Mouse (Mus musculus) heart, embryonic 16.5 days (tissue): Measurements from ENCODE around the gene Ift140. TPM values are rescaled to one million over a fixed set of nuclear protein-coding genes. Genes with fewer than 3 reads are reported as not detected.
A peak's percentile ranks its signal among the peaks of the same experiment; 100 is the strongest.

Experiments
- ATAC-seq: fragments of 200-750 bp; cut with Nextera tagmentation; replicated peaks from 2 replicates; pipeline ENCODE4 v1.8.0; 2017; ENCODE audit warnings: moderate number of reproducible peaks; ENCODE audit not compliant: insufficient read depth, low FRiP score; ENCODE audit errors: extremely low read depth
- H3K27ac ChIP-seq: fragments of 300-500 bp; sonication (generic); 2 replicates; pipeline ENCODE4 v1.5.1; 2014; ENCODE audit warnings: mild to moderate bottlenecking, low read length, control low read depth, moderate library complexity
- H3K27me3 ChIP-seq: fragments of 300-500 bp; sonication (generic); 2 replicates; pipeline ENCODE4 v1.6.1; 2014; ENCODE audit warnings: low read length, mixed read lengths; ENCODE audit not compliant: control insufficient read depth, insufficient read depth
- H3K36me3 ChIP-seq: fragments of 300-500 bp; sonication (generic); 2 replicates; pipeline ENCODE4 v1.6.1; 2014; ENCODE audit not compliant: control insufficient read depth, insufficient read depth
- H3K4me1 ChIP-seq: fragments of 300-500 bp; sonication (generic); 2 replicates; pipeline ENCODE4 v1.6.1; 2014; ENCODE audit warnings: low read length, mixed read lengths; ENCODE audit not compliant: control insufficient read depth, insufficient read depth
- H3K4me2 ChIP-seq: fragments of 300-500 bp; sonication (generic); 2 replicates; pipeline ENCODE4 v1.6.1; 2014; ENCODE audit warnings: low read depth, mild to moderate bottlenecking, control low read depth, low read length
- H3K4me3 ChIP-seq: fragments of 300-500 bp; sonication (generic); 2 replicates; pipeline ENCODE4 v1.5.1; 2014; ENCODE audit warnings: mild to moderate bottlenecking, control low read depth, low read length
- H3K9ac ChIP-seq: fragments of 300-500 bp; sonication (generic); 2 replicates; pipeline ENCODE4 v1.6.1; 2014; ENCODE audit warnings: low read length, control low read depth
- H3K9me3 ChIP-seq: fragments of 300-500 bp; sonication (generic); replicated peaks from 2 replicates; pipeline ENCODE4 v1.6.1; 2016; ENCODE audit warnings: low read length; ENCODE audit not compliant: control insufficient read depth
- WGBS: fragments of 180-500 bp; shearing (Covaris S2); extraction: QIAGEN DNeasy Blood & Tissue Kit; methylation state at CpG from one replicate; pipeline ENCODE4 v1.1.7; 2014; 5-methylcytosine and 5-hydroxymethylcytosine counted together
- polyA plus RNA-seq: library from polyadenylated mRNA; unstranded; fragments of >200 nt; fragmentation: Nextera tagmentation; extraction: Ambion mirVana; gene quantifications from 2 replicates; pipeline ENCODE4 v1.2.1, GENCODE M21; 2015

Ift140 gene
- polyA plus RNA-seq, 1 experiment from 2014 or later = 11.6 TPM

DNA sequence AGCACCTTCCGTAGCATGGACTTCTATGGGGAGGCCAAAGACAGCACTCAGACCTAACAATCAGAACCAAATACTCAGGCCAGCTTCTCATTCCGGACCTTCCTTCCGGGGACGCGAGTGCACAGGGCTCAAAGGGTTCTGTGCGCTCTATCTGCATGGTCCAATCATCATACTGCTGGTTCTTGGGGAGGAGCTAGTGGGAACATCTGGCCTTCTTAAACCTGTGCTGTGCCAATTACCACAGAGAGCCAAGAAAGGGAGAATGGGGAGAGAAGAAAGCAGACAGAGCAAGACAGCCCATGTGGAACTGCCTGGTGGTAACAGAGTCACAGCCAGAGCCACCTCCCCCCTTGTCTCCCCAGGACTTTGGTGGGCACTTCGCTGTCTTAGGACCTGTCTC, 50.7 kb downstream of the Ift140 start:
- Histone ChIP-seq H3K9me3 (no peaks in the 10 kb centered on the region), H3K27me3 (no peaks in the 10 kb centered on the region), H3K9ac (no peak overlapping the region), H3K4me2 (no peak overlapping the region), H3K27ac (peak overlapping the region; percentile 84), H3K4me3 (no peak overlapping the region), H3K4me1 (peaks cover 24% of the 10 kb centered on the region), H3K36me3 (no peaks in the 10 kb centered on the region)
- ATAC-seq = no peak
- 87% methylated on average over 7 of the region's 7 CpGs for WGBS

DNA sequence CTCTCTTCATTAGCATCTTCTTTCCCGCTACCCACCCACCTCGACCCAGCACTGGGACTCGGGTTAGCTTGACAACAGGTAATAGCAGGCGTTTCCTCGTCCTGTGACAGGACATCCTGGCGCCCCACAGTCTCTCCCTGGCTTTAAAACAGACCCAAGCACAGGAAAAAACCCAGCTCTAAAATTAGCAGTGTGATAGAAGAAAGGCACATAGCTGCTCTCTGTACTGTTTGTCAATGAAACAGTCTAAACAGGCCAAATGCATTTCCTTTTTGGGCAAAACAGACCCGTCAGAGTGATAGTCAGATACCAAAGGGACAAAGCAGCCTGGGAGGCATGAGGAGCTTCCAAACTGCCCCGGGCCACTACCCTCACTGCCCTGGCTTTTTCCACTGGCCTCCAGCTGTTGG, 51.6 kb downstream of the Ift140 start:
- no peak overlapping the region for H3K4me3 ChIP-seq
- H3K27me3 ChIP-seq = no peaks in the 10 kb centered on the region
- peaks cover 25% of the 10 kb centered on the region for H3K4me1 ChIP-seq
- H3K27ac ChIP-seq = peak overlapping the region; percentile 84
- H3K9me3 ChIP-seq = no peaks in the 10 kb centered on the region
- H3K4me2 ChIP-seq = no peak overlapping the region
- peak overlapping the region; percentile 44; the same call in 1 of the 2 replicates for H3K9ac ChIP-seq
- WGBS = 48% methylated on average over 8 of the region's 8 CpGs
- ATAC-seq = peak; percentile 69
- no peaks in the 10 kb centered on the region for H3K36me3 ChIP-seq

DNA sequence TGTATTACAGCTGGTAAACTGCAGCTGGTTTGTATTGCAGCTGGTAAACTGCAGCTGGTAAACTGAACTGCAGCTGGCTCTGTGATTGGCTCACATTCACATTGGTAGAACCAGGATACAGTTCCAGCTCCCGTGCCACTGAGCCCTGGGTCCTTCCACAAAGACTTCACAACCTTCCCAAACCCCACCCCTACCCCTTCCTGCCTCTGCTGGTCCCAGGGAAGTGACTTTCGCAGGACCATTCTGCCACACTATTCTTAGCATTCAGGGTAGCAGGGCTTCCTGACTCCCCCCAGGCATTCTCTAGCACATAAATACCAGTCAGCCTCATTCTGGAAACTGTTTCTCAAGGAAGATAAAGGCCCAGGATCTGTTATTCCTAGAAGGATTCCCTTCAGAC, 52.8 kb downstream of the Ift140 start:
- Histone ChIP-seq H3K4me2 (no peak overlapping the region), H3K27me3 (no peaks in the 10 kb centered on the region), H3K9ac (no peak overlapping the region), H3K4me3 (no peak overlapping the region), H3K9me3 (no peaks in the 10 kb centered on the region), H3K27ac (peak overlapping the region; percentile 84), H3K4me1 (peaks cover 28% of the 10 kb centered on the region), H3K36me3 (no peaks in the 10 kb centered on the region)
- WGBS = 51% methylated on average over 2 of the region's 2 CpGs
- ATAC-seq = no peak

DNA sequence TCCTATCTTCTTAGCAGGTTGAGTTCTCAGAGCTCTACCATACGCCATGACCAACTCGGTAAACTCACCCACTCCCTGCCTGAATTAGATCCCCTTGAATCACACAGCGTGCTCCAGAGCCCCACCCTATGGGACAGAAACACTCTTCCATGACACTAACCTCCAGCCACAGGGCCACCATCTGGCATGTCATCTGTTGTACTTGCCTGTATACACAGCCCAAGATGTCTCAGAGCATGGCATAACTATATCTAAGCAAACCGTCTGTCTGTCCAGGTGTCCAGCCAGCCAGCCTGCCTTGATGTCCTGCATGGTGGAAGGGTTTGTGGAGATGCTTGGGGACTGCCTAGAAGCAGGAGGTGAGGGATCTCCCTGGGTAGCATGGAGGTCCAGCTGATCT, 61.0 kb downstream of the Ift140 start:
- H3K4me3 ChIP-seq = peak overlapping the region; percentile 43
- H3K9ac ChIP-seq = no peak overlapping the region
- peaks cover 22% of the 10 kb centered on the region for H3K4me1 ChIP-seq
- no peaks in the 10 kb centered on the region for H3K36me3 ChIP-seq
- WGBS = 86% methylated on average over 4 of the region's 4 CpGs
- H3K27me3 ChIP-seq = no peaks in the 10 kb centered on the region
- H3K27ac ChIP-seq = no peak overlapping the region
- H3K9me3 ChIP-seq = no peaks in the 10 kb centered on the region
- no peak for ATAC-seq
- H3K4me2 ChIP-seq = peak overlapping the region; percentile 54

DNA sequence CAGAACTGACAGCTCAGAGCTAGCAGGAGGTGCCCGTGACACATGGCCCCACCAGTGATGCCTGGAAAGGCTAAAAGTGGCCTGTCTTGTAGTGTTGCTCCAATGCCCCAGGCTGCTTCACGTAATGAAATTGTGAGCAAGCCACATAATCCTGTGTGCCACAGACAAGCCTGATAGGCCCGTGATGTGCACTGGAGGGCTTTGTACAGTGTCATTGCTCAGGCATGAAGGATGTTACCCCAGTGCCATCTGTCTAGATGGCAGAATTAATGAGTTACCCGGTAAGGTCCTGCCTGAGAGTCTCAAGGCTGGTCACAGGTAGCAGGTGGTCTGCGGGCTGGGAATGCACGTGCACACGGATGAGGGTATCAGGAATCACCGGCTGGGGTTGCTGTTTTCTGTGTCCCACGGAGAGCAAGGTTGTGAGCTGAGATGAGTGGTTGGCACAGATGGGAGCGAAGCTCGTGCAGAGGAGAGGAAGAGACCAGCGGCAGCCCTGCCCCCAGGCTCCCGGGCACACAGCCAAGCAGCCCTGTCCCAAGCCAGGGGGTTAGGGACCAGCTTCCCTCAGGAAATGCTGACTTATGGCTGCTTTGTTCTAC, 62.0 kb downstream of the Ift140 start:
- Histone ChIP-seq H3K4me1 (peaks cover 28% of the 10 kb centered on the region), H3K36me3 (no peaks in the 10 kb centered on the region), H3K4me3 (peak overlapping the region; percentile 43), H3K27me3 (no peaks in the 10 kb centered on the region), H3K27ac (peak overlapping the region; percentile 71), H3K9ac (peak overlapping the region; percentile 69), H3K4me2 (peak overlapping the region; percentile 54), H3K9me3 (no peaks in the 10 kb centered on the region)
- peak; percentile 59; the same call in 1 of the 2 replicates for ATAC-seq
- 34% methylated on average over 13 of the region's 13 CpGs for WGBS

DNA sequence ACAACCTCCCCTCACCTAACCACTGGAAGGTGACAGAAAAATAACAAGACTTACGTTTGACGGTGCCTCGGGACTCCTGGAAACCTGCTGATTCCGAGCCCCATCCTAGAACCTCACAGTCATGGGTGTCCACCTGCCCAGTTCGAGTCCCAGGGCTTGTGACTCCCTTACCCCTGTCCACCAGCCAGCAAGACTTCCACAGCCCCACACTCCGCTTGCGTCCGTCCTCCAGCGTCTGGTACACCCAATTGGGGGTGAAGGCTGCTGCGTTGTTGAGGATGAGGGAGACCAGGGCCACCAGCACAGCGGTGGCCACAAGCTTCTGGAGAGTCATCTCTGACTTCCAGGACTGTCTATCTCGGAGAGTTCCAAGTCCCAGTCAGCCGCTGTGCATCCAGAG, 64.3 kb downstream of the Ift140 start:
- no peaks in the 10 kb centered on the region for H3K27me3 ChIP-seq
- H3K27ac ChIP-seq = peak overlapping the region; percentile 82
- H3K36me3 ChIP-seq = no peaks in the 10 kb centered on the region
- H3K4me2 ChIP-seq = peak overlapping the region; percentile 54
- H3K4me1 ChIP-seq = peaks cover 40% of the 10 kb centered on the region
- 68% methylated on average over 13 of the region's 13 CpGs for WGBS
- ATAC-seq = no peak
- H3K9me3 ChIP-seq = no peaks in the 10 kb centered on the region
- H3K4me3 ChIP-seq = peak overlapping the region; percentile 43
- H3K9ac ChIP-seq = peak overlapping the region; percentile 69

DNA sequence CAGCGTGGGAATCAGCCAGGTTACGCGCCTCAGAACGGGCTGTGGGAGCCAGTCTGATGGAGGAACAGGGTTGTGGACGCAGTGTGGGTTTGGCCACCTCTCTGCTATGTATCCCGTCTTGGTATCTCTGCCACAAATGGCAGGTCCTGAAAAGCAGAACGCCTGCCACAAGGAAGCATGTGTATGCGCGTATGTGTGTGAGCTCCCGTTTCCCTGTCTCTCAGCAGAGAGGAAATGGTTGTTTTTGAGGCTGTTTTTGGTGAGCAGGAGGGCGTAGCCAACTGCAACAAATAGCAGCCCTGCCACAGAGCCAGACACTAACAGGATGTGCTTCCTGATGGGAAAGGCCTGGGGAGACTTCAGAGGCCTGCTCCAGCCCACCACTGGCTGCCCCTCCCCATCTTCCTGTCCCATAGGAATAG, 65.1 kb downstream of the Ift140 start:
- H3K9ac ChIP-seq = peak overlapping the region; percentile 69
- peak overlapping the region; percentile 83 for H3K27ac ChIP-seq
- H3K4me3 ChIP-seq = peak overlapping the region; percentile 43
- H3K36me3 ChIP-seq = no peaks in the 10 kb centered on the region
- H3K9me3 ChIP-seq = no peaks in the 10 kb centered on the region
- WGBS = 47% methylated on average over 11 of the region's 11 CpGs
- peak; percentile 12; the same call in 1 of the 2 replicates for ATAC-seq
- no peaks in the 10 kb centered on the region for H3K27me3 ChIP-seq
- peaks cover 40% of the 10 kb centered on the region for H3K4me1 ChIP-seq
- H3K4me2 ChIP-seq = peak overlapping the region; percentile 54

DNA sequence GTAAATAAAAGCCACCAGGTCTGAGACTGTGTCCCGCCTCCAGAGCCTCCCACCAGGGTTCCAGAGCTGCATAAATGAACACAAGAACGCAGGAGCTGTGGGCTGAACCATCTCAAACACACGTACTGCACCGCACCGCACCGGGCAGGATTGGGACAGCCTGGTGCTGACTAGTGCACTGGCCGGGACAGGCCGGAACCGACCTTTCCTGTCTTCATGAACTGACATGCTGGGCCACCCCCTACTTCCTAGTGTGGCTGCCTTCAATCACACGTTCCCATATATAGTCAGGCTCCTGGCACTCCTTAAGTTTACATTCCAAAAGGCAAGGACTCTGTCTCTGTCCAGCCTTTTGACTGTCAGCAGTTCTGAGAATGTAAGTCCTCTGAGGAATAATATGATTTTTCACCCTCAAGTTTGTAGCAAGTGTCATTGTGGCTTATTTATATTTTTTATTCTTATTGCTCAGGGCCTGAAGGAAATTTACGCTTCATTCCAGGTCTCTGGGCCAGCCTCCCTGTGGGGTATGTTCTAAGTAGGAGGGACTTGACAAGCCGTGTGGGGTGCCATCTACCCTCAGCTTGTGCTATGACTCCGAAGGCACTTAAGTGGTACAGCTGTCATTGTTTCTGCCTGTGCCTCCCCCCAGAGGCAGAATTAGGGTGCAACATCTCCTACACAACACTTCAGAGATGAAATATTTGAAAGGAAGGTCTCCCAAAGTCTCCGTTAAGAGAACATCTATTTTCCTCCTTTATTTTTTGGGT, 66.4 kb downstream of the Ift140 start:
- Histone ChIP-seq H3K27me3 (no peaks in the 10 kb centered on the region), H3K9ac (peak overlapping the region; percentile 34; the same call in 1 of the 2 replicates), H3K4me1 (peaks cover 40% of the 10 kb centered on the region), H3K4me3 (no peak overlapping the region), H3K27ac (peak overlapping the region; percentile 83), H3K36me3 (no peaks in the 10 kb centered on the region), H3K9me3 (no peaks in the 10 kb centered on the region), H3K4me2 (peak overlapping the region; percentile 43; the same call in 1 of the 2 replicates)
- ATAC-seq = peak; percentile 56
- WGBS = 29% methylated on average over 14 of the region's 14 CpGs

DNA sequence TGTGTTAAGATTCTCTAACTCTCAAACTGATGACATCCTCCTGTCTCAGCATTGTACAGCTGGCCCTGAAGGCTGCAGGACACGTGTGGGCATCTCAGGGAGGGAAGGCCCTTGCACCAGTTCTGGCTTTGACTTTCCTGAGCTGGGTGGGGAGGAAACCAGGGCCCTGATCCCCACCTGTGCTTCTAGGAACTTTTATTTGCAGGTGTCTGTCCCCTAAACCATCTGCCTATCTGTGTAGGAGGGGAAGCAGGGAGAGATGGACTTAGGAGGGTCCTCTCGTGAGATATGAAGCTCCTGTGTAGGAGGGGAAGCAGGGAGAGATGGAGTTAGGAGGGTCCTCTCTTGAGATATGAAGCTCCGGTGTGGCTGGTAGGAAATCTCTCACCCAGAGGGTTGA, 67.0 kb downstream of the Ift140 start:
- Histone ChIP-seq H3K27ac (peak overlapping the region; percentile 83), H3K36me3 (0 out of 2 replicates have a peak, but pooled peaks cover 1% of the 10 kb centered on the region), H3K4me3 (no peak overlapping the region), H3K9me3 (no peaks in the 10 kb centered on the region), H3K27me3 (no peaks in the 10 kb centered on the region), H3K4me1 (peaks cover 36% of the 10 kb centered on the region), H3K4me2 (no peak overlapping the region), H3K9ac (no peak overlapping the region)
- no peak for ATAC-seq
- WGBS = 40% methylated on average over 3 of the region's 3 CpGs
